Mouse (Mus musculus) left cerebral cortex, postnatal 4 days (tissue): ENCODE data around the gene Gpatch8. TPM values are rescaled to one million over a fixed set of nuclear protein-coding genes. Genes with fewer than 3 reads are reported as not detected.
A peak's percentile ranks its signal among the peaks of the same experiment; 100 is the strongest.

Source experiments
- DNase-seq: peaks from one replicate; pipeline ENCODE4 v3.0.0-alpha.2; 2022
- intact Hi-C: fragments of 180-260 bp; cut with DNase I; formaldehyde crosslinking; loops from one replicate; pipeline ENCODE4 v1.15.1; 2025
- total RNA-seq, 2 experiments: library from RNA; stranded (reverse); gene quantifications; 2 replicates each; pipeline ENCODE4 v1.2.3; 2021

The Gpatch8 gene
- total RNA-seq, 2 experiments from 2014 or later = 59.6 to 62.6 TPM

GRCm38 (mm10) chr11:102437120-102438061, 118.8 kb downstream of the Gpatch8 start:
- intact Hi-C loops = no loop called here

GRCm38 (mm10) chr11:102436471-102436790, 119.8 kb downstream of the Gpatch8 start:
- no peak for DNase-seq
- intact Hi-C loops = no loop called here

More at GRCm38 (mm10) chr11:102437120-102438061, 118.8 kb downstream of the Gpatch8 start:
- DNase-seq = peak; percentile 76

DNA sequence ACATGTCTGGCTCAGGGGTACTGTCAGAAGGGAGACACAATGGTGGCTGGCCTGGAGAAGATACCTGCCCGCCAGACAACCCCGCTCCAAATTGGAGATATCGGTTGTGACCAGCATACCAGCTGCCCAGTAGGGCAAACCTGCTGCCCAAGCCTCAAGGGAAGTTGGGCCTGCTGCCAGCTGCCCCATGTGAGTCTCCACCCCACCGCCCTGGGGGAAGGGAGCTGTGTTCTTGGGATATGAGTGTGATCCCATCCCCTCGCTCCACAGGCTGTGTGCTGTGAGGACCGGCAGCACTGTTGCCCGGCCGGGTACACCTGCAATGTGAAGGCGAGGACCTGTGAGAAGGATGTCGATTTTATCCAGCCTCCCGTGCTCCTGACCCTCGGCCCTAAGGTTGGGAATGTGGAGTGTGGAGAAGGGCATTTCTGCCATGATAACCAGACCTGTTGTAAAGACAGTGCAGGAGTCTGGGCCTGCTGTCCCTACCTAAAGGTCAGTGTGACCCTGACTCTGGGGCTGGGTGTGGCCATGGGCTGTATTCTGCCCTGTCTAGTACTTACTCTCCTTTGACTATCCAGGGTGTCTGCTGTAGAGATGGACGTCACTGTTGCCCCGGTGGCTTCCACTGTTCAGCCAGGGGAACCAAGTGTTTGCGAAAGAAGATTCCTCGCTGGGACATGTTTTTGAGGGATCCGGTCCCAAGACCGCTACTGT, 120.3 kb downstream of the Gpatch8 start:
- intact Hi-C loops = no loop called here
- no peak for DNase-seq

DNA sequence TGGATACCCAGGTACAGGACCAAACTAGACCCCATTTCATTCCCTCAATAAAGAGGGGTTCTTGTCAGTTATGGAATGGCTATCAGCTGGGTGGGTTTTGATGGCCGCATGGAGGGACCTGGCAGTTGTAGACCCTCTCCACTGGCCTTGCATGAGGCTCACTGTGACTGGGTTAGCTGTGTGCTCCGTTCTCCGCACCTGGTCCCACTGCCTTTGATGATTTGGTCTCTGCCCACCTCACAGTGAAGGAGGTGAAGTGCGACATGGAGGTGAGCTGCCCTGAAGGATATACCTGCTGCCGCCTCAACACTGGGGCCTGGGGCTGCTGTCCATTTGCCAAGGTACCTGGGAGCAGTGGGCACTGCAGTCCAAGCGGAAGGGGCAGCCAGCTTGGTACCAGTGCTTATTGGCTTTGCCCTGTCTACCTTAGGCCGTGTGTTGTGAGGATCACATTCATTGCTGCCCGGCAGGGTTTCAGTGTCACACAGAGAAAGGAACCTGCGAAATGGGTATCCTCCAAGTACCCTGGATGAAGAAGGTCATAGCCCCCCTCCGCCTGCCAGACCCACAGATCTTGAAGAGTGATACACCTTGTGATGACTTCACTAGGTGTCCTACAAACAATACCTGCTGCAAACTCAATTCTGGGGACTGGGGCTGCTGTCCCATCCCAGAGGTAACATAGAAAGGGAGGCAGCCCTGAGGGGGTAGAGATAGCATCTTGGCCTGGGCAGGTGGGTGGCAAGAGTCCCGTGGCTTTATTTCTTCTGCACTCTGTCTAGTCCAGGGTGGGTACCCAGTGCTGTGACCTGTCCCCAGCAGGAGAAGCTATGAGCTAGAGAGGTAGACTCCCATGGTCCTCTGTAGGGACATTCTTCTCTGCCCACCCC, 121.1 kb downstream of the Gpatch8 start:
- intact Hi-C loops = loop anchor here (5.0 kb wide), 1 partner anchor 138 kb away; the partner anchor contains the start of gene Atxn7l3
- DNase-seq = no peak

DNA sequence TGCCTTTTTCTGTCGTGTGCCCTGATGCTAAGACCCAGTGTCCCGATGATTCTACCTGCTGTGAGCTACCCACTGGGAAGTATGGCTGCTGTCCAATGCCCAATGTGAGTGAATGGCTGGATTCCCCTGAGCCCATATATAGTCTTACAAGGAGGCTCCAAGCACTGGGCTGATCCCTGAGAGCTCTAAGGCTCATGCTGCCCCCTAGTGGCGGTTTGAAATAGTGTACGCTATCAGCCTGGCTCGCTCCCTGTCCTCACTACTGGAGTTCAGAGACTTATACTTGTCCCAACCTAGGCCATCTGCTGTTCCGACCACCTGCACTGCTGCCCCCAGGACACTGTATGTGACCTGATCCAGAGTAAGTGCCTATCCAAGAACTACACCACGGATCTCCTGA, 121.8 kb downstream of the Gpatch8 start:
- peak; percentile 90 for DNase-seq
- intact Hi-C loops = loop anchor here (5.0 kb wide), 1 partner anchor 137 kb away; the partner anchor contains the start of gene Atxn7l3

- intact Hi-C loops = loop anchor here (5.0 kb wide), 1 partner anchor 137 kb away; the partner anchor contains the start of gene Atxn7l3
- DNase-seq = no peak
Measured at GRCm38 (mm10) chr11:102433866-102434265, 122.3 kb downstream of the Gpatch8 start.

DNA sequence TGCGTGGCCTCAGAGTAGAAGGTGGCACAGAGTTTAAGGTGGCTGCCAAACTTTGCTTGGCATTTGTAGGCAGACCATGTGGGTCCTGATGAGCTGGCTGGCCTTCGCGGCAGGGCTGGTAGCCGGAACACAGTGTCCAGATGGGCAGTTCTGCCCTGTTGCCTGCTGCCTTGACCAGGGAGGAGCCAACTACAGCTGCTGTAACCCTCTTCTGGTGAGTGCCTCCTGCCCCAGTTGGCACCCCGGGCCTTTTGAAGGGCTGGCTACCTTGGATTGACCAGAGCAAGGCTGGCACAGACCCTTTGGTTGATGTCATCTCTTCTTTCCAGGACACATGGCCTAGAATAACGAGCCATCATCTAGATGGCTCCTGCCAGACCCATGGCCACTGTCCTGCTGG, 123.3 kb downstream of the Gpatch8 start:
- DNase-seq = peak; percentile 77
- intact Hi-C loops = loop anchor here (5.0 kb wide), 1 partner anchor 136 kb away; the partner anchor contains the start of gene Atxn7l3

GRCm38 (mm10) chr11:102432115-102432843, 123.9 kb downstream of the Gpatch8 start:
- intact Hi-C loops = loop anchor here (5.0 kb wide), 1 partner anchor 135 kb away; the partner anchor contains the start of gene Atxn7l3
- DNase-seq = no peak

DNA sequence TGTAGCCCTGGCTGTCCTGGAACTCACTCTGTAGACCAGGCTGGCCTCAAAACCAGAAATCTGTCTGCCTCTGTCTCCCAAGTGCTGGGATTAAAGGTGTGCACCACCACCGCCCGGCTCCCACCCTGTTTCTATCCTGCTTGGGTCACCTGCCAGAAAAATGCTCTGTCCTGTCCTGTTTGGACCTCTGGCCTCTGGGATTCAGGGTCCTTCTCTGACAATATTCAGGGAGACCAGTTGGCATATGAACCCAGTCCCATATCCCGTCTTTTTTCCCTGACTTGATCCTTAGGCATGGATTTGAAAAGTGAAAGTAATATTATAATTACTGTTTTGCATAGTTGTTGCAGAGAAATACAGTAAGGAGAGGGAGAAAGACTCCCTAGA, 124.5 kb downstream of the Gpatch8 start:
- intact Hi-C loops = loop anchor here (5.0 kb wide), 1 partner anchor 134 kb away; the partner anchor contains the start of gene Atxn7l3
- no peak for DNase-seq

DNA sequence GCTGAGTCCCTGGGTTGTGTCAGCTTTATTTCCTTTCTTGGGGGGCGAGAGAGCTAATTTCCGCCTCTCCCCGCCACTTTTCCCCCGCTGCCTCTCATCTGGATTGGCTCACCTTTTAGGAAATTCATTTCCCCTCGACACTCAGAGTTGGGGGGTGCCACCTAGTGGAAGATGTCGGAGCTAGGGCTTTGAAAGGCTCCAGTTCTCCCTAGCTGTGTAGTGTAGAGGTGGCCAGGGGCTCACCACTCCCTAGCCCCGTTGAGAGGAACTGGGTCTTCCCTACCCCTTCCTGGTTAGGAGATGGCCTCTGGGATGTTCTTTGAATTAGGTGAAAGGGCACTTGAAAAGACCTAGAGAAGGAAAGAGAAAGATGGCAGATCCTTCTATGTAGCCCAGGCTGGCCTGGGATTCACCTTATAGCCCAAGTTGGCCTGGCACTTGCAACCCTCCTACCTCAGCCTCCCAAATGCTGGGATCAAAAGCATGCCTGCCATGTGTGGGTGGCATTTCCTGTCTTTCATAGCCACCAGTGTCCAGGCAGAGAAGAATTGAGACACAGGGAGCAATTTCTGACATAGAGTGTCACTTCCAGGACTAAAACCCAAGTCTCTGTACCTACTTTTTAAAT, 125.1 kb downstream of the Gpatch8 start:
- intact Hi-C loops = loop anchor here (5.0 kb wide), 1 partner anchor 134 kb away; the partner anchor contains the start of gene Atxn7l3
- DNase-seq = peak; percentile 81

DNA sequence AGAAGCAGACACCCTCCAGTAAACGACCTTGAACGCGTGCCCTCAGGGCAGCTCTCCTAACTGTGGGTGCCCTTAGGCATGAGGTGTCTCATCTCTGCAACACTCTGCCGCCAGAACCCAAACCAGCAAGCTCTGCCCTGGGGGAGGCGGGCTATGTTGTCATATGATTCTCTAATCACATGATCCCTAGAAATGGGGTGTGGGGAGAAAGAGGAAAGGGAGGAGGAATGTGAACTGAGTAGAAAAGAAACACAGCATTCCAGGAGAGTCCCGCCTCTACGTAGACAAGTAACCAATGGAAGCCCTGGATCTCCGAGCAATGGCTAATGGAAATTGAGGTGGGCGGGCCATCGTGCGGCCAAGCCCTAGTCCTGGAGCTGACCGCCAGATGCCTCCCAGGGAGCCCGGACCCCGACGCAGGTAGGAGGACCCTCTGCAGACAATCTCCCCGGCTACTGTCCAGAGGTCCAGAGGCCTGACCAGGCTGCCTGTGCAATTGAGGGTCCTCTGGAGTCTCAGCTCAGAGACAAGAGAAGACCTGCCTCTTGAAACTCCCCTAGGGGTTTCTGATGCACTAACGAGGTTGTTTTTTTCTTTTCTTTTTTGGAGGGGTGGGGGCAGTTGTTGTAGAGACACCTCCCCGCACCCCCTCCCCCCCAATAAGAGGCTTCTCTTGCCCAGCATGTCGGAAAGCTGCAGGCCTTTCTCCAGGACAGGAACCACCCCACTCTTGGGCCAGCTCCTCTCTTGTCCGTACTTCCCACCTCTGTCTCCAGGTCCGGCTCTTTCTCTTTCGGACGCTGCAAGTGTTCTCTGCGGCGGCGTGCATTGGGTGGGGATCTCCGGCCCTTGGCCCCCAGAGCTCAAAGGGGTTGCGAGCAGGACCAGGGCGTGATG, 125.8 kb downstream of the Gpatch8 start, which contains the start of gene Grn:
TSS of gene Grn (plus strand) at position 195 of the 897 bp plus-strand sequence.
- peak; percentile 87 for DNase-seq
- intact Hi-C loops = loop anchor here (5.0 kb wide), 1 partner anchor 133 kb away; the partner anchor contains the start of gene Atxn7l3

- DNase-seq = no peak
- intact Hi-C loops = no loop called here
Measured at GRCm38 (mm10) chr11:102429551-102429950, 126.6 kb downstream of the Gpatch8 start.

GRCm38 (mm10) chr11:102428981-102429540, 127.1 kb downstream of the Gpatch8 start:
- intact Hi-C loops = no loop called here
- no peak for DNase-seq
